Mouse (Mus musculus) forebrain, embryonic 15.5 days (tissue): ENCODE data around the gene Tmem269. TPM values are rescaled to one million over a fixed set of nuclear protein-coding genes. Genes with fewer than 3 reads are reported as not detected.
A peak's percentile ranks its signal among the peaks of the same experiment; 100 is the strongest.

Experiments
- ATAC-seq: fragments of 200-750 bp; cut with Nextera tagmentation; replicated peaks from 2 replicates; pipeline ENCODE4 v1.8.0; 2017; ENCODE audit warnings: mild to moderate bottlenecking, moderate TSS enrichment, moderate library complexity
- H3K27ac ChIP-seq: fragments of 300-500 bp; sonication (generic); replicated peaks from 2 replicates; pipeline ENCODE4 v1.5.1; 2015; ENCODE audit warnings: mild to moderate bottlenecking, inconsistent platforms
- H3K27me3 ChIP-seq: fragments of 300-500 bp; sonication (generic); 2 replicates; pipeline ENCODE4 v1.6.1; 2015; ENCODE audit warnings: inconsistent platforms
- H3K36me3 ChIP-seq: fragments of 300-500 bp; sonication (generic); 2 replicates; pipeline ENCODE4 v1.6.1; 2015; ENCODE audit warnings: mild to moderate bottlenecking, inconsistent platforms
- H3K4me1 ChIP-seq: fragments of 300-500 bp; sonication (generic); 2 replicates; pipeline ENCODE4 v1.6.1; 2015; ENCODE audit warnings: inconsistent platforms
- H3K4me2 ChIP-seq: fragments of 300-500 bp; sonication (generic); replicated peaks from 2 replicates; pipeline ENCODE4 v1.6.1; 2015; ENCODE audit warnings: mild to moderate bottlenecking, inconsistent platforms
- H3K4me3 ChIP-seq: fragments of 300-500 bp; sonication (generic); 2 replicates; pipeline ENCODE4 v1.5.1; 2015; ENCODE audit warnings: mild to moderate bottlenecking, inconsistent platforms
- H3K9ac ChIP-seq: fragments of 300-500 bp; sonication (generic); replicated peaks from 2 replicates; pipeline ENCODE4 v1.6.1; 2015; ENCODE audit warnings: mild to moderate bottlenecking, inconsistent platforms
- H3K9me3 ChIP-seq: fragments of 300-500 bp; sonication (generic); 2 replicates; pipeline ENCODE4 v1.6.1; 2016; ENCODE audit warnings: inconsistent platforms
- WGBS: fragments of 180-500 bp; shearing (Covaris S2); methylation state at CpG from one replicate; pipeline ENCODE4 v1.1.7; 2015; ENCODE audit warnings: mixed read lengths; 5-methylcytosine and 5-hydroxymethylcytosine counted together
- polyA plus RNA-seq: library from polyadenylated mRNA; unstranded; fragments of >200 nt; fragmentation: Nextera tagmentation; extraction: Ambion mirVana; gene quantifications from 2 replicates; pipeline ENCODE4 v1.2.1, GENCODE M21; 2015

Tmem269 gene
- polyA plus RNA-seq: 0.17 and 0.78 TPM in 2 replicates

GRCm38 (mm10) chr4:119218169-119218568, at the start of gene Tmem269:
Gene Tmem269, minus strand, starts transcription at chr4:119218217.
- H3K36me3 ChIP-seq: no peaks in the 10 kb centered on the region
- H3K4me1 ChIP-seq: no peaks in the 10 kb centered on the region
- no peak within 1 kb of the TSS for H3K4me3 ChIP-seq
- H3K4me2 ChIP-seq: no peak within 1 kb of the TSS
- H3K27ac ChIP-seq: no peak within 1 kb of the TSS
- ATAC-seq: no peak
- H3K9ac ChIP-seq: no peak within 1 kb of the TSS
- H3K9me3 ChIP-seq: no peaks in the 10 kb centered on the region
- 8% methylated on average over 11 of the region's 11 CpGs for WGBS
- no peaks in the 10 kb centered on the region for H3K27me3 ChIP-seq

GRCm38 (mm10) chr4:119266606-119267005, 48.6 kb upstream of the Tmem269 start:
- Histone ChIP-seq H3K4me2 (no peak overlapping the region), H3K36me3 (peaks cover 32% of the 10 kb centered on the region), H3K27ac (no peak overlapping the region), H3K4me3 (no peak overlapping the region), H3K27me3 (no peaks in the 10 kb centered on the region), H3K4me1 (no peaks in the 10 kb centered on the region), H3K9me3 (no peaks in the 10 kb centered on the region), H3K9ac (no peak overlapping the region)
- ATAC-seq: no peak
- 79% methylated on average over 13 of the region's 13 CpGs for WGBS

GRCm38 (mm10) chr4:119263459-119263858, 45.4 kb upstream of the Tmem269 start:
- 78% methylated on average over 3 of the region's 3 CpGs for WGBS
- Histone ChIP-seq H3K9ac (no peak overlapping the region), H3K9me3 (no peaks in the 10 kb centered on the region), H3K27ac (no peak overlapping the region), H3K4me1 (no peaks in the 10 kb centered on the region), H3K27me3 (no peaks in the 10 kb centered on the region), H3K4me2 (no peak overlapping the region), H3K36me3 (0 out of 2 replicates have a peak, but pooled peaks cover 2% of the 10 kb centered on the region), H3K4me3 (no peak overlapping the region)
- no peak for ATAC-seq

GRCm38 (mm10) chr4:119262483-119262882, 44.5 kb upstream of the Tmem269 start:
- WGBS: 93% methylated on average over 5 of the region's 5 CpGs
- ATAC-seq: no peak
- no peak overlapping the region for H3K4me3 ChIP-seq

GRCm38 (mm10) chr4:119261087-119261713, 43.2 kb upstream of the Tmem269 start:
- 69% methylated on average over 7 of the region's 7 CpGs for WGBS
- ATAC-seq: no peak
- Histone ChIP-seq H3K4me3 (no peak overlapping the region), H3K27me3 (no peaks in the 10 kb centered on the region), H3K27ac (no peak overlapping the region), H3K36me3 (no peaks in the 10 kb centered on the region), H3K9ac (no peak overlapping the region), H3K4me1 (no peaks in the 10 kb centered on the region), H3K4me2 (no peak overlapping the region), H3K9me3 (no peaks in the 10 kb centered on the region)

More at GRCm38 (mm10) chr4:119262483-119262882, 44.5 kb upstream of the Tmem269 start:
- no peaks in the 10 kb centered on the region for H3K36me3 ChIP-seq
- no peak overlapping the region for H3K27ac ChIP-seq
- H3K9ac ChIP-seq: no peak overlapping the region
- no peaks in the 10 kb centered on the region for H3K9me3 ChIP-seq
- H3K4me2 ChIP-seq: no peak overlapping the region
- no peaks in the 10 kb centered on the region for H3K4me1 ChIP-seq
- H3K27me3 ChIP-seq: no peaks in the 10 kb centered on the region

- H3K4me2 ChIP-seq: no peak overlapping the region
- peaks cover 7% of the 10 kb centered on the region for H3K4me1 ChIP-seq
- no peaks in the 10 kb centered on the region for H3K9me3 ChIP-seq
- H3K27me3 ChIP-seq: no peaks in the 10 kb centered on the region
- H3K4me3 ChIP-seq: no peak overlapping the region
- H3K27ac ChIP-seq: no peak overlapping the region
- no peaks in the 10 kb centered on the region for H3K36me3 ChIP-seq
- no peak overlapping the region for H3K9ac ChIP-seq
- ATAC-seq: no peak
- WGBS: 88% methylated on average over 15 of the region's 15 CpGs
These were observed 41.6 kb upstream of the Tmem269 start for GRCm38 (mm10) chr4:119259344-119260254.

GRCm38 (mm10) chr4:119257083-119257482, 39.1 kb upstream of the Tmem269 start:
- H3K9me3 ChIP-seq: no peaks in the 10 kb centered on the region
- ATAC-seq: no peak
- no peak overlapping the region for H3K9ac ChIP-seq
- H3K4me3 ChIP-seq: no peak overlapping the region
- H3K4me2 ChIP-seq: no peak overlapping the region
- WGBS: 86% methylated on average over 6 of the region's 6 CpGs
- H3K27me3 ChIP-seq: no peaks in the 10 kb centered on the region
- H3K27ac ChIP-seq: no peak overlapping the region
- H3K4me1 ChIP-seq: peaks cover 18% of the 10 kb centered on the region
- H3K36me3 ChIP-seq: no peaks in the 10 kb centered on the region

GRCm38 (mm10) chr4:119255351-119255750, 37.3 kb upstream of the Tmem269 start, which contains the start of gene Cldn19:
Gene Cldn19, plus strand, starts transcription at chr4:119255414.
- Histone ChIP-seq H3K4me3 (no peak within 1 kb of the TSS), H3K27me3 (no peaks in the 10 kb centered on the region), H3K9me3 (no peaks in the 10 kb centered on the region), H3K4me2 (no peak within 1 kb of the TSS; the same call in 1 of the 2 replicates), H3K9ac (no peak within 1 kb of the TSS), H3K4me1 (peaks cover 18% of the 10 kb centered on the region), H3K27ac (peak within 1 kb of the TSS; percentile 76), H3K36me3 (no peaks in the 10 kb centered on the region)
- no peak for ATAC-seq
- WGBS: 68% methylated on average over 12 of the region's 12 CpGs

GRCm38 (mm10) chr4:119254012-119254618, 36.1 kb upstream of the Tmem269 start:
- peak; percentile 78 for ATAC-seq
- peaks cover 18% of the 10 kb centered on the region for H3K4me1 ChIP-seq

GRCm38 (mm10) chr4:119252025-119252808, 34.2 kb upstream of the Tmem269 start:
- H3K27ac ChIP-seq: no peak overlapping the region
- no peak overlapping the region for H3K9ac ChIP-seq
- WGBS: 78% methylated on average over 7 of the region's 7 CpGs
- no peak overlapping the region for H3K4me2 ChIP-seq
- H3K4me1 ChIP-seq: peaks cover 27% of the 10 kb centered on the region
- peaks cover 5% of the 10 kb centered on the region; the same call in 1 of the 2 replicates for H3K36me3 ChIP-seq
- H3K27me3 ChIP-seq: no peaks in the 10 kb centered on the region
- no peak for ATAC-seq
- no peak overlapping the region for H3K4me3 ChIP-seq
- H3K9me3 ChIP-seq: no peaks in the 10 kb centered on the region

More at GRCm38 (mm10) chr4:119254012-119254618, 36.1 kb upstream of the Tmem269 start:
- no peak overlapping the region; the same call in 1 of the 2 replicates for H3K4me2 ChIP-seq
- peak overlapping the region; percentile 76 for H3K27ac ChIP-seq
- H3K9me3 ChIP-seq: no peaks in the 10 kb centered on the region
- WGBS: 14% methylated on average over 9 of the region's 9 CpGs
- 0 out of 2 replicates have a peak overlapping the region, but pooled peaks have one; percentile 30 for H3K9ac ChIP-seq
- H3K36me3 ChIP-seq: no peaks in the 10 kb centered on the region
- H3K27me3 ChIP-seq: no peaks in the 10 kb centered on the region
- no peak overlapping the region for H3K4me3 ChIP-seq

GRCm38 (mm10) chr4:119248407-119248965, 30.5 kb upstream of the Tmem269 start:
- no peak for ATAC-seq
- Histone ChIP-seq H3K9me3 (no peaks in the 10 kb centered on the region), H3K4me2 (no peak overlapping the region), H3K9ac (no peak overlapping the region), H3K27me3 (no peaks in the 10 kb centered on the region), H3K4me1 (peaks cover 31% of the 10 kb centered on the region), H3K27ac (0 out of 2 replicates have a peak overlapping the region, but pooled peaks have one; percentile 27), H3K4me3 (no peak overlapping the region), H3K36me3 (peaks cover 14% of the 10 kb centered on the region; the same call in 1 of the 2 replicates)
- 77% methylated on average over 11 of the region's 11 CpGs for WGBS
